Mouse (Mus musculus): ENCODE measurements around the gene Zfp598. TPM values are rescaled to one million over a fixed set of nuclear protein-coding genes. Genes with fewer than 3 reads are reported as not detected.

Zfp598 gene
- polyA plus RNA-seq (2015; fragmentation: Nextera tagmentation; extraction: Ambion mirVana) = 22.2 and 24.7 TPM in 2 replicates

- H3K36me3 ChIP-seq = 0 out of 2 replicates have a peak, but pooled peaks cover 8% of the 10 kb centered on the region
- H3K27me3 ChIP-seq = no peaks in the 10 kb centered on the region
- under 1% methylated on average over 74 of the region's 80 CpGs for WGBS
- H3K9ac ChIP-seq = peak within 1 kb of the TSS; percentile 98
- ATAC-seq (ENCODE audit: low FRiP score, low read depth) = peak; percentile 99
- peak within 1 kb of the TSS; percentile 94 for H3K4me2 ChIP-seq (replicated peaks)
- H3K9me3 ChIP-seq = no peaks in the 10 kb centered on the region
- peak within 1 kb of the TSS; percentile 83 for H3K27ac ChIP-seq
- H3K4me1 ChIP-seq = peaks cover 40% of the 10 kb centered on the region
- H3K4me3 ChIP-seq = peak within 1 kb of the TSS; percentile 97
Observed at GRCm38 (mm10) chr17:24669545-24670245, at the start of gene Zfp598. Gene Zfp598, plus strand, starts transcription at chr17:24669687.

DNA sequence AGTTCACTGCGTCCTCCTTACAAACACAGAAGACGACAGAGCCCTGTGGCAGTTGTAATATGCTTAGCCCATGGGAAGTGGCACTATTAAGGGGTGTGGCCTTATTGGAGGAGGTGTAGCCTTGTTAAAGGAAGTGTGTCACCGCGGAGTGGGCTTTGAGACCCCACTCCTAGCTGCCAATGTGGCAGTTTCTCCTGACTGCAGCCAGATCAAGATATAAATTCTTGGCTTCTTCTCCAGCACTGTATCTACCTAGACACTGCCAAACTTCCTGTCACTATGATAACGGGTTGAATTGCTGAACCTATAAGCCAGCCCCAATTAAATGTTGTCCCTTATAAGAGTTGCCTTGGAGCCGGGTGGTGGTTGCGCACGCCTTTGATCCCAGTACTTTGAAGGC is 44.0 kb upstream of the Zfp598 start:
- H3K36me3 ChIP-seq = peaks cover 100% of the 10 kb centered on the region
- no peak overlapping the region for H3K4me3 ChIP-seq
- 93% methylated on average over 8 of the region's 8 CpGs for WGBS
- no peak overlapping the region for H3K4me2 ChIP-seq (replicated peaks)
- H3K27me3 ChIP-seq = no peaks in the 10 kb centered on the region
- H3K27ac ChIP-seq = no peak overlapping the region
- no peaks in the 10 kb centered on the region for H3K9me3 ChIP-seq
- H3K4me1 ChIP-seq = no peaks in the 10 kb centered on the region
- no peak overlapping the region for H3K9ac ChIP-seq
- no peak for ATAC-seq (ENCODE audit: low FRiP score, low read depth)

- H3K36me3 ChIP-seq = peaks cover 75% of the 10 kb centered on the region
- H3K27me3 ChIP-seq = no peaks in the 10 kb centered on the region
- H3K27ac ChIP-seq = no peak overlapping the region
- H3K4me3 ChIP-seq = no peak overlapping the region
- H3K4me1 ChIP-seq = peaks cover 14% of the 10 kb centered on the region
- H3K9me3 ChIP-seq = no peaks in the 10 kb centered on the region
- no peak overlapping the region for H3K9ac ChIP-seq
- no peak overlapping the region for H3K4me2 ChIP-seq (replicated peaks)
- WGBS = 49% methylated on average over 5 of the region's 5 CpGs
- no peak for ATAC-seq (ENCODE audit: low FRiP score, low read depth)
Observed at GRCm38 (mm10) chr17:24628646-24629045, 40.8 kb upstream of the Zfp598 start.

DNA sequence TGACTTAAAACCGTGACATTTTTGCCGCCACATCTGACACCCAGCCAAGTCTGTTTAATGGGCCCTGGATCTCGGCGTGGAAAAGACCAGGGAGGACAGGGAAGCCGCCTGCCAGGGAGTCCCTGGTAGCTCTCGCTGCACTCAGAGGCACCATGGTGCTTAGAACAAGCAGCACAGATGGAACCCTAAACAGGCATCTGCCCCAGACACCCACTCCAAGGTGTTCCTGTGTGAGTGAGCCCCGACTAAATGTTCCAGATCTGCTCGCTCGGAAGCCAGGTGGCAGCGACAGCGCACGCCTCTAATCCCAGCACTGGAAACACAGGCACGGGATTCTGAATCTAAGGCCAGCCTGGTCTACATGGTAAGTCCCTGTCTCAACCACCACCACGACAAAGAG is 39.4 kb upstream of the Zfp598 start:
- H3K36me3 ChIP-seq = peaks cover 61% of the 10 kb centered on the region

GRCm38 (mm10) chr17:24632167-24632812 is 37.2 kb upstream of the Zfp598 start, which contains the start of the genes Tsc2 and Nthl1:
Gene Tsc2, minus strand, starts transcription at chr17:24632630.
Gene Nthl1, plus strand, starts transcription at chr17:24632680.
- no peaks in the 10 kb centered on the region for H3K27me3 ChIP-seq
- WGBS = 2% methylated on average over 51 of the region's 51 CpGs
- H3K36me3 ChIP-seq = peaks cover 38% of the 10 kb centered on the region
- peaks cover 18% of the 10 kb centered on the region for H3K4me1 ChIP-seq
- peak; percentile 92 for ATAC-seq (ENCODE audit: low FRiP score, low read depth)
- H3K27ac ChIP-seq = peak within 1 kb of the TSS; percentile 90
- peak within 1 kb of the TSS; percentile 84 for H3K9ac ChIP-seq
- peak within 1 kb of the TSS; percentile 79 for H3K4me2 ChIP-seq (replicated peaks)
- no peaks in the 10 kb centered on the region for H3K9me3 ChIP-seq
- H3K4me3 ChIP-seq = peak within 1 kb of the TSS; percentile 71

More for the DNA sequence above, 39.4 kb upstream of the Zfp598 start:
- Histone ChIP-seq H3K27me3 (no peaks in the 10 kb centered on the region), H3K4me1 (peaks cover 18% of the 10 kb centered on the region), H3K27ac (no peak overlapping the region), H3K4me2 (replicated peaks) (no peak overlapping the region), H3K9ac (no peak overlapping the region), H3K9me3 (no peaks in the 10 kb centered on the region), H3K4me3 (no peak overlapping the region)
- WGBS = 87% methylated on average over 14 of the region's 14 CpGs
- no peak for ATAC-seq (ENCODE audit: low FRiP score, low read depth)

- peaks cover 18% of the 10 kb centered on the region for H3K4me1 ChIP-seq
- peak overlapping the region; percentile 79 for H3K4me2 ChIP-seq (replicated peaks)
- no peak; the same call in none of the 2 replicates for ATAC-seq (ENCODE audit: low FRiP score, low read depth)
- H3K9ac ChIP-seq = peak overlapping the region; percentile 84
- H3K36me3 ChIP-seq = peaks cover 32% of the 10 kb centered on the region
- peak overlapping the region; percentile 71 for H3K4me3 ChIP-seq
- H3K27me3 ChIP-seq = no peaks in the 10 kb centered on the region
- H3K27ac ChIP-seq = peak overlapping the region; percentile 90
- no peaks in the 10 kb centered on the region for H3K9me3 ChIP-seq
- 10% methylated on average over 22 of the region's 22 CpGs for WGBS
Observed at GRCm38 (mm10) chr17:24632813-24633449, 36.6 kb upstream of the Zfp598 start.

DNA sequence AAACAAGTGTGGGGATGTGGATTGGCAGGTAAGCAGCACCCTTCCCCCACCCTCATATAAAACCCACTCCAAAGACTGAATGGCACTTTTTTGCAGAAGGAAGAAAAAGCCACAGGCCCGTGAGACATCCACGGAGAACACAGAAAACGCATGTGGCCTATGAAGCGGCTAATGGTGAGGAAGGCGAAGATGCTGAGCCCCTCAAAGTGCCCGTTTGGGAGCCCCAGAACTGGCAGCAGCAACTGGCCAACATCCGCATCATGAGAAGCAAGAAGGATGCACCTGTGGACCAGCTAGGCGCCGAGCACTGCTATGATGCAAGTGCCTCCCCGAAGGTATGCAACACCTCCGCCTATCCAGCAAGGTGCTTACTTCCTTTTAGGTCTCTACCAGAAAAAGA is 35.7 kb upstream of the Zfp598 start:
- no peaks in the 10 kb centered on the region for H3K27me3 ChIP-seq
- WGBS = 96% methylated on average over 11 of the region's 11 CpGs
- no peak overlapping the region; the same call in 1 of the 2 replicates for H3K9ac ChIP-seq
- H3K27ac ChIP-seq = peak overlapping the region; percentile 90; the same call in 1 of the 2 replicates
- H3K9me3 ChIP-seq = no peaks in the 10 kb centered on the region
- no peak for ATAC-seq (ENCODE audit: low FRiP score, low read depth)
- peak overlapping the region; percentile 79; the same call in 1 of the 2 replicates for H3K4me2 ChIP-seq (replicated peaks)
- no peak overlapping the region for H3K4me3 ChIP-seq
- peaks cover 30% of the 10 kb centered on the region for H3K36me3 ChIP-seq
- H3K4me1 ChIP-seq = peaks cover 26% of the 10 kb centered on the region

DNA sequence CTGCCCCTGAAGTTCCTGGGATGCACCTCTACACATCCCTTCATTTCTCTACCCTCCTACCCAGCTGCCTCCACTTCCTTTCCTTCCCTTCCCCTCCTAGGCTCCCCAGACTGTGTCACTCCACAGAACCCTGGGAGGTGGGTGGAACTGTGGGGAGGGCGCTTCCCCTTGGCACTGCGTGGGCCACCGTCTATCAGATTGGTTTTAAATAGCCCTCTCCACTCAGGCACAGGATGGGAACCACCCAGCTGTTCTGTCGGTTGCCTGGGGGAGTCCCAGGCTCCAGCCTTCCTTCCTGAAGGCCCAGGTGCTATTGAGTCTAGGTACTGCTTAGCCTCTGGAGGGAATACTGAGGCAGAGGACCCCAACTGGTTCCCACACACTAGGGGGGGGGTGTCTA is 34.5 kb upstream of the Zfp598 start:
- no peak overlapping the region for H3K27ac ChIP-seq
- ATAC-seq (ENCODE audit: low FRiP score, low read depth) = no peak
- no peaks in the 10 kb centered on the region for H3K27me3 ChIP-seq
- H3K36me3 ChIP-seq = peaks cover 18% of the 10 kb centered on the region
- H3K9me3 ChIP-seq = no peaks in the 10 kb centered on the region
- H3K4me1 ChIP-seq = peaks cover 38% of the 10 kb centered on the region
- H3K4me2 ChIP-seq (replicated peaks) = no peak overlapping the region
- H3K9ac ChIP-seq = peak overlapping the region; percentile 13; the same call in 1 of the 2 replicates
- no peak overlapping the region for H3K4me3 ChIP-seq
- WGBS = 86% methylated on average over 4 of the region's 4 CpGs

GRCm38 (mm10) chr17:24635694-24636093 is 33.8 kb upstream of the Zfp598 start:
- peaks cover 44% of the 10 kb centered on the region for H3K4me1 ChIP-seq
- no peak for ATAC-seq (ENCODE audit: low FRiP score, low read depth)
- H3K9ac ChIP-seq = no peak overlapping the region
- H3K4me3 ChIP-seq = no peak overlapping the region
- H3K27me3 ChIP-seq = no peaks in the 10 kb centered on the region
- 95% methylated on average over 5 of the region's 5 CpGs for WGBS
- H3K9me3 ChIP-seq = no peaks in the 10 kb centered on the region
- no peak overlapping the region for H3K27ac ChIP-seq
- peaks cover 18% of the 10 kb centered on the region for H3K36me3 ChIP-seq
- no peak overlapping the region for H3K4me2 ChIP-seq (replicated peaks)

- no peak for ATAC-seq (ENCODE audit: low FRiP score, low read depth)
- WGBS = 78% methylated on average over 5 of the region's 5 CpGs
- no peak overlapping the region for H3K27ac ChIP-seq
Observed at GRCm38 (mm10) chr17:24636781-24637481, 32.6 kb upstream of the Zfp598 start.

GRCm38 (mm10) chr17:24638214-24638613 is 31.3 kb upstream of the Zfp598 start:
- Histone ChIP-seq H3K27me3 (no peaks in the 10 kb centered on the region), H3K4me1 (peaks cover 41% of the 10 kb centered on the region), H3K4me3 (no peak overlapping the region), H3K9me3 (no peaks in the 10 kb centered on the region), H3K9ac (no peak overlapping the region; the same call in 1 of the 2 replicates), H3K27ac (peak overlapping the region; percentile 97), H3K4me2 (replicated peaks) (no peak overlapping the region), H3K36me3 (peaks cover 36% of the 10 kb centered on the region)
- ATAC-seq (ENCODE audit: low FRiP score, low read depth) = no peak
- WGBS = 90% methylated on average over 4 of the region's 4 CpGs

More at GRCm38 (mm10) chr17:24636781-24637481, 32.6 kb upstream of the Zfp598 start:
- no peak overlapping the region for H3K4me3 ChIP-seq
- peaks cover 23% of the 10 kb centered on the region for H3K36me3 ChIP-seq
- H3K4me2 ChIP-seq (replicated peaks) = no peak overlapping the region
- no peaks in the 10 kb centered on the region for H3K9me3 ChIP-seq
- no peaks in the 10 kb centered on the region for H3K27me3 ChIP-seq
- H3K4me1 ChIP-seq = peaks cover 41% of the 10 kb centered on the region
- H3K9ac ChIP-seq = 0 out of 2 replicates have a peak overlapping the region, but pooled peaks have one; percentile 1

Measured in limb, embryonic 13.5 days (tissue).